In genomic region chr19:47453352-47453751, GRCm38 (mm10) we compare ENCODE assay signal across 15 mouse cellular contexts. TPM values are rescaled to one million over a fixed set of nuclear protein-coding genes. Genes with fewer than 3 reads are reported as not detected.
DNase-seq lines count a peak whose midpoint lies in the region; ATAC-seq and TF ChIP-seq lines count a peak whose summit lies in the region.
"Had no signal": no experiment of that assay in that cellular context is flagged by ENCODE, and none has a peak within 500 bp of the region (broad histone marks: within the 10 kb centered on the region; RNA-seq: fewer than 3 reads in every experiment).

No protein-coding gene starts in this region.

- no peak overlapping the region for H3K4me3 ChIP-seq in heart, adult 2 months
- no peak overlapping the region for H3K4me3 ChIP-seq in hindbrain, embryonic 10.5 days
- no peak overlapping the region for H3K4me3 ChIP-seq in hindbrain, embryonic 12.5 days
- H3K4me3 ChIP-seq in lung, embryonic 15.5 days, result no peak overlapping the region
- no peak overlapping the region for H3K4me3 ChIP-seq in embryonic facial prominence, embryonic 15.5 days (replicated peaks)
- H3K4me3 ChIP-seq: limb, embryonic 13.5 days; liver, embryonic 15.5 days had no signal

- DNase-seq in heart, adult 2 months, result peak in 1 of 2 experiments; percentile 38
- DNase-seq in heart, postnatal 14 days, result no peak
- no peak for DNase-seq in hindbrain, embryonic 10.5 days (ENCODE audit: low spot score)
- no peak for DNase-seq in lung, adult 18-20 months
- DNase-seq in frontal cortex, postnatal 25 days (ENCODE audit: low spot score in 2 of 2), result no peak
- DNase-seq: cerebellum, adult 11-12 months; cerebellum, postnatal 14 days; gastrocnemius, postnatal 10 days had no signal

- no peak overlapping the region for H3K4me2 ChIP-seq in hindbrain, embryonic 12.5 days (replicated peaks)
- H3K4me2 ChIP-seq in lung, embryonic 15.5 days, result no peak overlapping the region
- H3K4me2 ChIP-seq in embryonic facial prominence, embryonic 15.5 days (replicated peaks), result no peak overlapping the region
- H3K4me2 ChIP-seq: limb, embryonic 13.5 days; liver, embryonic 15.5 days had no signal

- peaks cover 66% of the 10 kb centered on the region for H3K4me1 ChIP-seq in heart, adult 2 months (ENCODE audit: control insufficient read depth, insufficient read depth, low read length)
- H3K4me1 ChIP-seq in hindbrain, embryonic 10.5 days (replicated peaks), result peaks cover 89% of the 10 kb centered on the region
- peaks cover 58% of the 10 kb centered on the region for H3K4me1 ChIP-seq in hindbrain, embryonic 12.5 days
- peaks cover 72% of the 10 kb centered on the region for H3K4me1 ChIP-seq in lung, embryonic 15.5 days
- H3K4me1 ChIP-seq in embryonic facial prominence, embryonic 15.5 days, result peaks cover 64% of the 10 kb centered on the region

- no peaks in the 10 kb centered on the region for H3K27me3 ChIP-seq in heart, adult 2 months (ENCODE audit: control insufficient read depth, insufficient read depth, low read length)
- peaks cover 27% of the 10 kb centered on the region for H3K27me3 ChIP-seq in hindbrain, embryonic 10.5 days (ENCODE audit: insufficient read depth, poor library complexity, severe bottlenecking)
- peaks cover 2% of the 10 kb centered on the region; the same call in 1 of the 2 replicates for H3K27me3 ChIP-seq in hindbrain, embryonic 12.5 days
- no peaks in the 10 kb centered on the region for H3K27me3 ChIP-seq in lung, embryonic 15.5 days
- no peaks in the 10 kb centered on the region for H3K27me3 ChIP-seq in embryonic facial prominence, embryonic 15.5 days
- H3K27me3 ChIP-seq: limb, embryonic 13.5 days; liver, embryonic 15.5 days had no signal

- no peaks in the 10 kb centered on the region for H3K79me2 ChIP-seq in heart, adult 2 months (replicated peaks; ENCODE audit: control insufficient read depth, insufficient read depth, low read length)

- TF ChIP-seq EP300 in heart, adult 2 months (IDR thresholded peaks at IDR 0.05; ENCODE audit: insufficient read depth, low read depth, low read length), result no peak

- ATAC-seq in hindbrain, embryonic 12.5 days (ENCODE audit: low FRiP score), result no peak
- ATAC-seq in lung, embryonic 15.5 days (ENCODE audit: borderline replicate concordance, extremely low read depth, low FRiP score, low TSS enrichment), result no peak
- no peak for ATAC-seq in embryonic facial prominence, embryonic 15.5 days (ENCODE audit: insufficient number of reproducible peaks, low FRiP score, low TSS enrichment, low read depth)
- ATAC-seq: activated CD4-positive, CD25-positive, alpha-beta regulatory T cell, adult 4 months had no signal

- no peak for TF ChIP-seq CTCF in heart, adult 2 months (IDR thresholded peaks at IDR 0.05)

- peak overlapping the region; percentile 96 for H3K27ac ChIP-seq in heart, adult 2 months
- peak overlapping the region; percentile 43; the same call in 1 of the 2 replicates for H3K27ac ChIP-seq in hindbrain, embryonic 10.5 days
- no peak overlapping the region for H3K27ac ChIP-seq in hindbrain, embryonic 12.5 days
- H3K27ac ChIP-seq in lung, embryonic 15.5 days, result peak overlapping the region; percentile 18; the same call in 1 of the 2 replicates
- peak overlapping the region; percentile 77 for H3K27ac ChIP-seq in embryonic facial prominence, embryonic 15.5 days (replicated peaks)
- H3K27ac ChIP-seq: limb, embryonic 13.5 days had no signal

- WGBS in heart, adult 2 months, result 73% methylated on average over 7 of the region's 7 CpGs
- 87% methylated on average over 7 of the region's 7 CpGs for WGBS in hindbrain, embryonic 10.5 days
- WGBS in hindbrain, embryonic 12.5 days, result 84% methylated on average over 7 of the region's 7 CpGs
- 82% methylated on average over 7 of the region's 7 CpGs for WGBS in lung, embryonic 15.5 days
- WGBS in embryonic facial prominence, embryonic 15.5 days, result 87% methylated on average over 7 of the region's 7 CpGs

- H3K9me3 ChIP-seq in hindbrain, embryonic 10.5 days, result no peaks in the 10 kb centered on the region
- no peaks in the 10 kb centered on the region for H3K9me3 ChIP-seq in hindbrain, embryonic 12.5 days (replicated peaks)
- no peaks in the 10 kb centered on the region for H3K9me3 ChIP-seq in lung, embryonic 15.5 days
- no peaks in the 10 kb centered on the region for H3K9me3 ChIP-seq in embryonic facial prominence, embryonic 15.5 days (replicated peaks)
- H3K9me3 ChIP-seq: G1E; limb, embryonic 13.5 days; liver, embryonic 15.5 days had no signal

- no peak for TF ChIP-seq POLR2A in heart, adult 2 months (IDR thresholded peaks at IDR 0.05; ENCODE audit: insufficient read depth, low read depth, low read length)

- intact Hi-C loops in heart, adult 2 months (cut with DNase I), result no loop called here
- intact Hi-C loops in heart, postnatal 14 days (cut with DNase I), result no loop called here

- H3K36me3 ChIP-seq in heart, adult 2 months (ENCODE audit: control insufficient read depth, insufficient read depth, low read length), result peaks cover 22% of the 10 kb centered on the region
- 0 out of 2 replicates have a peak, but pooled peaks cover 5% of the 10 kb centered on the region for H3K36me3 ChIP-seq in hindbrain, embryonic 10.5 days
- H3K36me3 ChIP-seq in hindbrain, embryonic 12.5 days, result no peaks in the 10 kb centered on the region
- H3K36me3 ChIP-seq in lung, embryonic 15.5 days, result no peaks in the 10 kb centered on the region
- no peaks in the 10 kb centered on the region for H3K36me3 ChIP-seq in embryonic facial prominence, embryonic 15.5 days
- H3K36me3 ChIP-seq: G1E; liver, embryonic 15.5 days had no signal

- peak overlapping the region; percentile 59; the same call in 1 of the 2 replicates for H3K9ac ChIP-seq in heart, adult 2 months (ENCODE audit: low read depth, low read length)
- H3K9ac ChIP-seq in hindbrain, embryonic 12.5 days, result no peak overlapping the region
- H3K9ac ChIP-seq in lung, embryonic 15.5 days, result no peak overlapping the region
- H3K9ac ChIP-seq in embryonic facial prominence, embryonic 15.5 days, result no peak overlapping the region
- H3K9ac ChIP-seq: limb, embryonic 13.5 days; liver, embryonic 15.5 days had no signal

RNA-seq across cellular contexts. Expression of gene Sh3pxd2a, which starts 10.8 kb away (rescaled TPM):
- total RNA-seq in heart, adult 2 months (2021), result 10 to 100 TPM; 52.3 to 53.2 TPM
- polyA plus RNA-seq in heart, adult 2 months (2012; rRNA removed), result 36.1 and 40.3 TPM in 2 replicates
- total RNA-seq in heart, postnatal 14 days (2021), result 10 to 100 TPM; 75.2 to 75.9 TPM
- polyA plus RNA-seq in hindbrain, embryonic 10.5 days (2016; fragmentation: Nextera tagmentation; extraction: Ambion mirVana), result 2.7 TPM in 2 replicates
- polyA plus RNA-seq in hindbrain, embryonic 12.5 days (2016; fragmentation: Nextera tagmentation; extraction: Ambion mirVana), result 3.9 and 5.4 TPM in 2 replicates
- polyA plus RNA-seq in lung, embryonic 15.5 days (2015; fragmentation: Nextera tagmentation; extraction: Ambion mirVana), result 6.8 and 7.1 TPM in 2 replicates
- polyA plus RNA-seq in embryonic facial prominence, embryonic 15.5 days (2015; fragmentation: Nextera tagmentation; extraction: Ambion mirVana), result 15.8 and 16.0 TPM in 2 replicates
- polyA plus RNA-seq: G1E had no signal
